Mouse (Mus musculus): ENCODE measurements around the gene Cwh43.
"Not testable (repeated sequence)": the region's sequence is repeated elsewhere in the genome, so short reads cannot be mapped to it uniquely, and the experiment has no call there.

Gene Cwh43

DNA sequence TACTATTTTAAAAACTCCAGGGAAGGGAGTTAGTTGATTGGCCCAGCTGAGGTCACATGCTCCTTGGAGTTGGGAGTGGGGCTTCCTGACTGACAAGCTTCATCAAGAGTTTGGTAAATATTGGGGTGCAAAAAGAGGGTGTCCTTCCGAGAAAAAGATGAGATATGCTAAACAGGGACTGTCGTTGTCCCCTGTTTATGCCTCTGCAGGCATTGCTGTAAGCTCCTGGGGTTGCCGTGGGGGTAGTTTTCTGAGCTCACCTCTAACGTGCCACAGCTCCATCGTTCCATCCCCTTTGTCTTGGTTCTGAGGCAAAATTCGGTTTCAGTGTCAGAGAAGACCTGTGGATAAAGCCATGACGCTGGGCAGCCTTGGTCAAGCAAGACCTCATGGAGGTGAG lies 74.8 kb downstream of the Cwh43 start, which contains the start of gene Dcun1d4:
Dcun1d4 (plus strand) TSS at position 301 of the 400 bp plus-strand sequence.
- DNase-seq (ENCODE audit: low spot score in 2 of 2): no peak

DNA sequence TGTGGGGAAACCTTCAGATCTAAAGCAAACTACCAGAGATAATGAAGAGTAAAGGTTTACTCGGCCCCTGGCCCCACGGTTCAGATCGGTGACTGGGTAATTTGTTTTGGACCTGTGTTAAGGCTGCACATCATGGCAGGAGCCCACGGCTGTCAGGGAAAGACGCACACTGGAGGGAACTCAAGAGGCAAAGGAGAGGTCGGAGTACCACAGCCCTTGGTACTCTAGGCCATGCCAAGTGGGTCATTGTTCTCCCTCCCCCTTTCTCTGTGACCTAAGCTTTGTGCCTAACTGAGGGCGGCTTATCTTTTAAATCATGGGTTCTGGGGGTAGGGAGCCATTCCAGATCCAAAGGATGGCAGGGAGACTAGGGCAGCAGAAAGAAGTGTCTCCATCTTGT lies 75.5 kb downstream of the Cwh43 start:
- DNase-seq (ENCODE audit: low spot score in 2 of 2): no peak

DNA sequence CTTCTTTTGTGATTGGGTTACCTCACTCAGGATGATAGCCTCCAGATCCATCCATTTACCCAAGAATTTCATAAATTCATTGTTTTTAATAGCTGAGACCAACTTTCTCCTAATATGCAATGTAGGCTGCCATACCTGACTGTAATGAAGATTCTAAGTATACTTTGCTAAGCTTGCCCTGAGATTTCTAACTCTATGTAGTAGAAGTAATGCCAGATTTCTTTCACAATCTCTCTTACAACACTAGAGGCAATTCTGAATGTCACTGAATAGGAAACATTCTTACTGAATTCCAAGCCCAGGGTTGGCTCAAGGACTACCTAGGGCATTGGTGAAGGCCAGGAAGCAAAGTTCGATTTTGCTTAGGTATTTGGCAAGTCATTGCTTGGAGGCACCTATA lies 76.5 kb downstream of the Cwh43 start:
- DNase-seq (ENCODE audit: low spot score in 2 of 2): not testable (repeated sequence)

GRCm38 (mm10) chr5:73484016-73484615 lies 78.2 kb downstream of the Cwh43 start:
- DNase-seq (ENCODE audit: low spot score in 2 of 2): no peak

DNA sequence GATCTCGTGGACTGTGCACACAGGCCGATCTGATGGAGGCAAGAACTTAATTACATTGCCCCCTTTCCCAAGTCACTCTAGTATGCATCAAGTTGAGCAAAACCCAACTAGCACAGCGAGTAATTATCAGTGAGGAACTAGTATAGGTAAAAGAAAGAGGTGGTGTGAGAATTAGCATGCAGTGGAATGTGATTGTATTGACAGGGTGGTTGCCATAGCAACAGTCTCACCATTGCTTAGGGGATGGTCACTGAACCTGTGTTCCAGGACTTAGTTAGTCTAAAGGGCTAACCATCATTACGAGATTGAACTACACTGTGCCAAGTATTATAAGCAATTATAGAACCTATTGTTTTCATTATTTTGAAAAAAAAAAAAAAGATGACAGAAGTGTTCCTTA lies 80.6 kb downstream of the Cwh43 start:
- no peak for DNase-seq (ENCODE audit: low spot score in 2 of 2)

GRCm38 (mm10) chr5:73489915-73490314 lies 84.0 kb downstream of the Cwh43 start:
- no peak for DNase-seq (ENCODE audit: low spot score in 2 of 2)

DNA sequence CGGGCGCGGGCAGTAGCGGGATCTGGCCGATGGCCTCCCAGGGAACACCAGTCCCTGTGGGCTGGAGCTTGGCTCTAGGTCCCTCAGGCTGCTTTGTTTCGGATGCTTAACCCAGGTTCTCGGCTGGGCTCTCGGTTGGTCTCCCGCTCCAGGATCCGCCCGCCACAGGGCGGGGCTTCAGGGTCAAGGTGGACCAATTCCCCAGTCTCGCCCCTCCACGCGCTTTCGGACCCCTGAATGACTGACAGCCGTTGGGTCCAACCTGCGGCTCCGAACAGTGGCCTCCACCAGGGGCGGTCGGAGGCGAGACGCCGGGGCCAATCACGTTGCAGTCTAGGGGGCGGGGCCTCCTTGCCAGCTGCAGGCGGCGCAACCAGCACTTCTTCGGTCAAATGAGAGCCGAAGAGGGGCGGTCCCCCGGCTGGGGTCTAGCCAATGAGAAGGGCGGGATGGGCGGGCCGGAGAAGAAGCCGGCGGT lies 84.8 kb downstream of the Cwh43 start:
- DNase-seq (ENCODE audit: low spot score in 2 of 2): peak; percentile 99 to 100

- DNase-seq (ENCODE audit: low spot score in 2 of 2): no peak
Measured at GRCm38 (mm10) chr5:73491074-73491836, 85.4 kb downstream of the Cwh43 start.

GRCm38 (mm10) chr5:73491837-73492720 lies 86.2 kb downstream of the Cwh43 start:
- DNase-seq (ENCODE audit: low spot score in 2 of 2): peak; percentile 87 to 90

- DNase-seq (ENCODE audit: low spot score in 2 of 2): no peak
Measured at GRCm38 (mm10) chr5:73497401-73497800, 91.5 kb downstream of the Cwh43 start.

GRCm38 (mm10) chr5:73498559-73498958 lies 92.7 kb downstream of the Cwh43 start:
- DNase-seq (ENCODE audit: low spot score in 2 of 2): no peak

DNA sequence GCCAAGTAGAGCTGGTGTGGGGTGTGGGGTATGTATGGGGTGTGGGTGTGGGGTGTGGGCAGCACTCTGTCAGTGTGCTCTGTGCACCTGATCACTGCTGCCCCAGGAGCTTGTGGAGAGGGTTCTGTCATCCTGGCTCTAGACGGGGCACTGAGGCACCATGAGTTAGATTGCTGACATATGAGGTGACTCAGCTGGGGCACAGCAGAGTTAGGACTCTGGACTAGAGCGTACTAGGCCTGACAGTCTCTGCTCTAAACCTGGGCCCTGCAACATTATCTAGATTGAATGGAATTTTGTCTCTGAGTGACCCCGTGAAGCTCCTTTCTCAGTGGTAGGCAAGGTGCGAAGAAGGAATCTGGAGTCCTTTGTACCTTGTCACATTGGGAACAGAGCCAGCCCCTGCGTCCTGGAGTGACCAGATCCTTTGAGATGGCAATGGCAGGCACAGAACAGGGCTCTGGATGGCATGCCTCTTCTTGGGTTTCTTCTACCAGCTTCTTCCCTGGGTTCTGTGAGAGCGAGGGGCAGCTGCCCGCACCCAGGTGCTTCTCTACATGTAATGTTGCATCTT lies 95.1 kb downstream of the Cwh43 start:
- DNase-seq (ENCODE audit: low spot score in 2 of 2): no peak

GRCm38 (mm10) chr5:73502422-73502821 lies 96.5 kb downstream of the Cwh43 start:
- DNase-seq (ENCODE audit: low spot score in 2 of 2): no peak
